Mouse (Mus musculus) cerebellum, adult 2 months (tissue): ENCODE measurements around the gene Clmn.

ENCODE experiments used
- CTCF ChIP-seq: fragments of 200-500 bp; IDR thresholded peaks from 2 replicates; pipeline ENCODE4 v1.5.1; 2011; ENCODE audit warnings: low read depth, mild to moderate bottlenecking, control low read depth, low read length, moderate library complexity, borderline replicate concordance; ENCODE audit not compliant: insufficient read depth
- POLR2A ChIP-seq: fragments of 200-500 bp; IDR thresholded peaks from 2 replicates; pipeline ENCODE4 v1.6.1; 2011; ENCODE audit warnings: low read length, control low read depth, borderline replicate concordance; ENCODE audit not compliant: insufficient read depth

- TF ChIP-seq POLR2A (no peak), CTCF (no peak)
Observed at GRCm38 (mm10) chr12:104864439-104865165, at the start of gene Clmn.
